Mouse (Mus musculus): ENCODE results near the gene Olfr877. TPM values are rescaled to one million over a fixed set of nuclear protein-coding genes. Genes with fewer than 3 reads are reported as not detected.

Olfr877 gene
- polyA plus RNA-seq (2015; fragmentation: Nextera tagmentation; extraction: Ambion mirVana): not detected in 2 replicates

DNA sequence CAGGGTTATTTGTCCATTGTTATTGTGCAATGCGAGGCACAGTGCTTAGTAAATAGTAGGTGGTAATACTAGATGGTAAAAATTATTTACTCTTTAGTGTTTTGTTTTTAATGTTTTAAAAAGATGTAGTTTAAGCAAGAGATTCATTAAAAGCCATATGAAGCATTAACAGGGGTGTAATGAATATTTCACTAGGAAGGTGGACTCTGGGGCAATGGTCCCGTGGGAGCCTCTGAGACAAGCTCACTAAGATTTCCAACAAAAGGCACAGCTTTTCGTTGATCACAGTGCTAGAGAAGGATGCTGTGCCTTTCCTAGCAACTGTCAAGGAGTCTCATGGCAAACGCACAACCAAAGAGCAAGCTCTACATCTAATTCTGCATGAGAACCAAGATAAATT, at the start of gene Olfr877:
Gene Olfr877, plus strand, starts transcription at position 301 of the 400 bp plus-strand sequence.

DNA sequence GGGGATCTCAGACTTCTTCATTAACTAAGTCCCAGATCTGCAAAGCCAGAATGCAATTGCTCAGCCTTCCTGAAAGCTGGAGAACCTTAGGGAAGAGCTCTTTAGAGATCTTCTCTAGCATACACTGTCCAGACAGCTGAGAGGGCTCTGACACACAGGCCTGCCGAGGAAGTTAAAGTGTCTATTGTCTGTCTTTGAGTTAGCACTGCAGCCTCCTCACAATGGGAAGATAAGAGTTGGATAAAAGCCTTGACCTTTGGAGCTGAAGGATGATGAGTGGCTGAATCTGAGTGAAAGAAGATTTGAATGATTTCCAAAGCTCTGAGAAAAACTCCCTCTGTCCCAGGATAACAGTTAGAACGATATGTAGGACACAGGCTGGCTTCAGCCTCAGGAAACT, 42.6 kb downstream of the Olfr877 start, which contains the start of gene Olfr145:
Gene Olfr145, plus strand, starts transcription at position 64 of the 400 bp plus-strand sequence.

Other genes starting within 250 kb of the Olfr877 start
- gene Spa17, start 240.5 kb upstream of the Olfr877 start, polyA plus RNA-seq (2015; fragmentation: Nextera tagmentation; extraction: Ambion mirVana): 7.2 and 7.3 TPM in 2 replicates
- gene Tbrg1, start 197.0 kb upstream of the Olfr877 start, polyA plus RNA-seq (2015; fragmentation: Nextera tagmentation; extraction: Ambion mirVana): 89.1 and 99.7 TPM in 2 replicates
- 0.58 TPM in 1 of 2 replicates, not detected in the other for gene Panx3, start 185.0 kb upstream of the Olfr877 start, polyA plus RNA-seq (2015; fragmentation: Nextera tagmentation; extraction: Ambion mirVana)
- gene Olfr160, start 138.0 kb upstream of the Olfr877 start, polyA plus RNA-seq (2015; fragmentation: Nextera tagmentation; extraction: Ambion mirVana): not detected in 2 replicates
- gene Olfr874, start 109.2 kb upstream of the Olfr877 start, polyA plus RNA-seq (2015; fragmentation: Nextera tagmentation; extraction: Ambion mirVana): not detected in 2 replicates
- gene Olfr875, start 82.4 kb upstream of the Olfr877 start, polyA plus RNA-seq (2015; fragmentation: Nextera tagmentation; extraction: Ambion mirVana): not detected in 2 replicates
- gene Olfr876, start 51.2 kb upstream of the Olfr877 start, polyA plus RNA-seq (2015; fragmentation: Nextera tagmentation; extraction: Ambion mirVana): not detected in 2 replicates
- not detected in 2 replicates for gene Olfr145, start 42.5 kb downstream of the Olfr877 start, polyA plus RNA-seq (2015; fragmentation: Nextera tagmentation; extraction: Ambion mirVana)
- not detected in 2 replicates for gene Olfr878, start 63.6 kb downstream of the Olfr877 start, polyA plus RNA-seq (2015; fragmentation: Nextera tagmentation; extraction: Ambion mirVana)
- not detected in 2 replicates for gene Olfr881, start 137.6 kb downstream of the Olfr877 start, polyA plus RNA-seq (2015; fragmentation: Nextera tagmentation; extraction: Ambion mirVana)
- not detected in 2 replicates for gene Olfr883, start 171.5 kb downstream of the Olfr877 start, polyA plus RNA-seq (2015; fragmentation: Nextera tagmentation; extraction: Ambion mirVana)
- not detected in 2 replicates for gene Olfr884, start 192.3 kb downstream of the Olfr877 start, polyA plus RNA-seq (2015; fragmentation: Nextera tagmentation; extraction: Ambion mirVana)
- not detected in 2 replicates for gene Olfr885, start 207.1 kb downstream of the Olfr877 start, polyA plus RNA-seq (2015; fragmentation: Nextera tagmentation; extraction: Ambion mirVana)
- not detected in 2 replicates for gene Olfr887, start 229.8 kb downstream of the Olfr877 start, polyA plus RNA-seq (2015; fragmentation: Nextera tagmentation; extraction: Ambion mirVana)

All from skeletal muscle tissue, postnatal 0 days (tissue).